Mouse (Mus musculus) liver (tissue): ENCODE results near the gene Rapgef2.
"Not testable (repeated sequence)": the region's sequence is repeated elsewhere in the genome, so short reads cannot be mapped to it uniquely, and the experiment has no call there.

Experiments
- DNase-seq: peaks from one replicate; pipeline ENCODE4 v3.0.0-alpha.2; 2020; ENCODE audit warnings: mixed read lengths

Gene Rapgef2

DNA sequence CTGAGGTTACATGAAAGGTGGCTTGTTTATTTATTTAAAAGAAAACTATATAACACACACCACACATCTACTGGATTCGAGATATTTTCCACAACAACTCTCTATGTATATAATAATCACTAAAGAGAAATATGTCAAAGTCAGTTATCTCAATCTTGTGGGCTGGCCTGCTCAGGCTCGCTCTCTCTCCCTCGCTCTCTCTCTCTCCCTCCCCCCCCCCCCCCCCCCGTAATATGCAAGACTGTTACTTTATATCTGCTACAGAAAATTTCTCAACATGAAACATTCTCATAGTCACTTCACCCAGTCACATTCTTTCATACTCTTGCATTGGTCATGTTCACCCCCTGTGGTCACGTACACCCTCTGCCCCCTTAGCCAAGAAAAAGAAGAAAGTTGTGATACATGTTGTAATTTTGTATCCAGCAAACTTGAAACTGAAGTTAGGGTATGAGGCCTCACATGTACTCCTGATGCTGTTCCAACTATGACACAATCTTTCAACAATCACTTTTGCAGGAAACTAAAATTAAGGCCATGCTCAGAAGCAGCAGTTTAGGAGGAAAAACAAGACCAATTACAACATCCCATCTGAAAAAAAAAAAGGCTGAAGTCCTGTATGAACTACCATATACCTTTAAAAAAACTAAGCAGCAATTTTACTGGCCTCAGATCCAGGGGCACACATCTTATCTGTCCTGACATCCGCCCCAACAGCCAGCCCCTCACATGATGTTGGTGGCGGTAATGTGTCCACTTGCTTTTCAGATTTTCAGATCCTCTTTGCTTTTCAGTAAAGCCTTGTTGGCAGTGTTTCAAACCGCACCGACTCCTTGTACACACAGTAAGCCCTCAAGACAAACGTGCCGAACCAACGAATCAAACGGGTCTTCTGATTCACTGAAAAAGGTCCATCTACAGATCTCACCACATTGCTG, 52.6 kb downstream of the Rapgef2 start:
- no peak for DNase-seq

DNA sequence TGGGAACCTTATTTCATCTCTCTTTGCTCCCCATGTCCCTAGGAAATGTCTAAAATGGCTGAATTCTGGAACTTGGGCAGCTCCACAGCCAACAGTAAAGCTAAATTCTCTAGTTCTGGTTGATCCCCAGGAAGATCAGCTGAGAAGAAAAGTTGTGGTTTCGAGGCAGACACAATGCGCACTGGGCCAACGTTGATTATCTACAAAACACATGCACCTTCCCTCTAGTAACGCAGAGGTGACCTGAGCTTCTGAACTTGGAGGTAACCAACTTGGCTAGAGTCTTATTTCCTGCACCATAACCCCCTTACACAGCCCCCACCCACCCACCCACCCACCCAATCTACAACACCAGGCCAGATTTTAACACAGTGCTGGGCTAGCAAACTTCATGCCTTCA, 55.6 kb downstream of the Rapgef2 start:
- DNase-seq: no peak

DNA sequence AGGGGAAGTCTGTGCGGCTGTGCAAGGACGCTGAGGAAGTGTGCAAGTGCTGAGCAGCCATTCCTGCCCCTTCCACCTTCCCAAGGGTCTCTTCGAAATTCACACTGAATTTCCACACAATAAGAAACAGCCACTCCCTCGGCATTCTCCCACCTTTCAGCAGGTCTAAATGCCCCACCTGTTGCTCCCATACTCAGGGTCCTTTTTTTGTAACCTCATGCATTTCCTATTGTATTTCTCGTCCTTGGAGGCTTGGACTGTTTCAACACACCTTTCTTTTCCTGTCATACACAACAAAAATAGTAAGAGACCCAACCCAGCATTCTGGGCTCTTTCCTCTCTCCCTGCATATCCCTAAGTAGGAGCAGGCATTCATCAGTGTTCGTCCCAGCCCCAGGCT, 56.8 kb downstream of the Rapgef2 start:
- no peak for DNase-seq

DNA sequence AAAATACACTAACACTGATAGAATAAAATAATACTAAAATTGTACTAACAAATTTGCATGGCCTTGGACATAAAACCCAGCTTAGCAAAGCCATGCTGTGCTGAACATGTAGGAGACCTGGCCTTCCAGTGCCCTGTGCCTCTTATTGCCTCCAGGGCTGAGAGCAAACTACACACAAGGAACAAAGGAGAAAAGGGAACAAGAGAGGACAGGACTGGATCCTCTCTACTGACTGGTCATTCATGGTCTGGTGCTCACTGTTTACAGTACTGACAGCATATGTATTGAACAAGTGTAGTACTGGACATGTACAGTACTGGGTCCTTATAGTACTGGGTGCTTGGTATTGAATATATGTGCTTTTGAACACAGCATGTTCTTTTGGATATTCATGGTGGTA, 58.0 kb downstream of the Rapgef2 start:
- DNase-seq: no peak

DNA sequence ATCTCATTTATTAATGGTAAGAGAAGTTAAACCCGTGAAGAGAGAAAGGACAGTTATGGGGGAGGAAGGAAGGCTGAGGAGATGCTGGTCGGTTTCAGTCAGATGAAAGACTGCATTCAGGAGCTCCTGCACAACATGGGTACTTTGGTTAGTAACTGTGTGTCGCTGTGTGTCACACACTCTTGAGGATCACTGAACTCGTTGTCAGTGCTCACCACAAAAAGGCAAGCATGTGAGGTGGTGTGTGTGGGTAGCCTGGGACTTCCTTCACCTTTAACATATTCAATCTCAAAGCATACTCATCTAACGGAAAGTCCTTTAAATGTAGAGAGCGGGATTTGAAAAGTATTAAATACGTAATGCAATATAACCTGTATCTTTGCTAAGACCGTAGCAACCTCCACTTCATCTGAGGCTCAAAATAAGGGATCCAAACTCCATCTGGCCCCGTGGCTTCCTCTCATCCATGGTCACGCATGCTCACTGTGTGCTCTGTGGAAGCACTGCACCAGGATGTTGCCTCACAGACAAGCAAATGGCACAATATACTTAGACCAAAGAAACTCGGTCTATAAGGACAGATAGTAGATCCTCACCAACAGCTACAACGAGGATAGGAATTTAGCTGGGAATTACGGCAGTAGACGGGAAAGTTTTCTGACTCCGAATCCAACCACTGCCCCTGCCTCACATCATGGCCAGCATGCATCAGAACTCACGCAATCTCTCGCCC, 58.8 kb downstream of the Rapgef2 start:
- no peak for DNase-seq

DNA sequence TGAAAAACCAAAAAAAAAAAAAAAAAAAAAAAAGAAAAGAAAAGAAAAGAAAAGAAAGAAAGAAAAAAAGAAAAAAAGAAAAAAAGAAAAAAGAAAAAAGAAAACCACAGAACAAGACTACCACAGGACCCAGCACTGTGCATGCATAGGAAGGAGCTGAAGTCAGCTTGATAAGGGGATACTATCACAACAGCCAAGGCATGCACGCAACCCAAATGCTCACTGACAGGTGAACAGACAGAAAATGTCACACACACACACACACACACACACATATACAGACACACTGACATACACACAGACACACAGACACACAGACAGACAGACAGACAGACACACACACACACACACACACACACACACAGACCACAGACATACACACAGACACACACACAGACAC, 59.5 kb downstream of the Rapgef2 start:
- DNase-seq: not testable (repeated sequence)

DNA sequence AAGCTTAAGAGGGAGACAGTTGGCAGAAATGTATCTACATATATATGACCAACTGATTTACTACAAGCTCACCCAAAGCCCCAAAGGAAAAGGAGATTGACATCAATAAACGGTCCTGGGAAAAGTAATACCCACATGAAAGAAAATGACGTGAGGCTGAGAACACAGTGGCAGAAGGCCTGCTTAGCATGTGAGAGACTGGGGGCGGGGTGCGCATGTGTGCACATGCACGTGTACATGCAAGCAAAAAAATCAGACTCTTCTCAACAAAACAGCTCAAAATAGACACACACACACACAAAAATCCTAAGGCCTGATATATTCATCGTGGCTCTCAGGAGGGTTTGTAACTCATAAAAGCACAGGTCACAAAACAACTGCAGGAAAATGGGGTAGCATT, 60.4 kb downstream of the Rapgef2 start:
- no peak for DNase-seq

DNA sequence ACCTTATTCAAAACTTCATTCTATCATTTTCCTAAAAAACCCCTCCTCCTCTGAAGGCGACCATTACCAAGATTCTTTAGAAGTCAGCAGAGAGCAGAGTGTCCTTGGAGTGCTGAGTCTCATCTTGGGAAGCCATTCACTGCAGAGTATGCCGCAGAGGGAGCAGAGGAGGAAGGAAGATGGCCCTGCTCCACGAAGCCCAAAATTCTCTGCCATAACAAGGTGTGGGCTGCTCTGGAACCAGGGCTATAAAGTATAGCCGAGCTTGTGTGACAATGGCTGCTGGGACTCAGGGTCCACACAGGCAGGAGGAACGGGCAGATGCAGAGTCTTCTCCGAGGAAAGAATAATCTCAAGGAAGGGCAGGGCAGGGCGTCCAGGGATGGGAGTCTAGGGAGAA, 62.0 kb downstream of the Rapgef2 start:
- DNase-seq: no peak

DNA sequence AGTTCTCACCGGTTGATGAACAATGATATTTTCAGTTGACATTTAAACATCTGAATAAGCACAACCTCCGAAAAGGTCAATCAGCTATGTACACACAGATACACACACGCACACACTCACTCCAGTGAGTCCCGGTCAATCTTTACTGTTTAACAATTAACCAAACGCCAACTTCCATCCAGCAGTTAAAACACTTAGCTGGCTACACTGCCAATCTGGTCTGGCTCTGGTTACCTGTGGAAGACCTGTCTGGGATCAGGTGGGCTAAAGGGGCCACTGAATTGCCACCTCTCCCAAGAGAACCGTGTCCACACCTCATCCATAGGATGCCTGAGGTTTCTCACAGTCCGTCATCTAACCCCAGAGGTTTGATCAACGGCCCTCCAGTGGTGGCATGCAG, 63.0 kb downstream of the Rapgef2 start:
- DNase-seq: no peak

DNA sequence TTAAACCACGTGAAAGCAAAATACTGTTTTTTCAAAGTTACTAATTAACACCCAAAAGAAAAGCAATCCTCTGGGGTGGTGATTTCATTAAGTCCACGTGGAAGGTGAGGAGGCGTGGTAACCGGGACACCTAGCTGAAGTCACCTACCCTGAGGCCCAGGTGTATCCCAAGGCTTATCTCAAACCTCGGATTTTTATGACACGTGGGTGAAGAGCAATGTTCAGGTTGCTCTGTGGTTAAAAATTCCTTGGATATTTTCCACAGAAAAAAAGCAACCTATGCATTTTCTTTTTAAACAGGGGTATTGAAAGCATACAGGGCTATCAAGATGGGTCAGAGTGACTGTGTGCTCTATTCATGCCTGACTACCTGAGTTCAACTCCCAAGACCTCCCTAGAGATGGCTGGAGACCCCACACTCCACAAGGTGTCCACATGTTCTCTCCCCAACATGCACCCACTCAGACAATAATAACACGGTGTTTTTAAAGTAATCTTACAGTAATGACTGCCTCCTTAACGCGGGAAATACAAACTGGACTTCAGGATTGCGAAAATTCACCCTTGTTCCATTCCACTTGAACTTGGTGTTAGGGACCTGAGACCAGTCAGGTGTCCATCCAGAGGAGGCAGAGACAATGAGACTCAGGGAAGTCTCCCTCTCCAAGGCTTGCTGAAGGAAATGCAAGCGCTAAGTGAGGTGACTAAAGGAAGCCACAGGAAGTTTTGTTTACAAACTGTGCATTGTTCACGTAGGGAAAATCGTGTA, 63.9 kb downstream of the Rapgef2 start:
- DNase-seq: no peak

DNA sequence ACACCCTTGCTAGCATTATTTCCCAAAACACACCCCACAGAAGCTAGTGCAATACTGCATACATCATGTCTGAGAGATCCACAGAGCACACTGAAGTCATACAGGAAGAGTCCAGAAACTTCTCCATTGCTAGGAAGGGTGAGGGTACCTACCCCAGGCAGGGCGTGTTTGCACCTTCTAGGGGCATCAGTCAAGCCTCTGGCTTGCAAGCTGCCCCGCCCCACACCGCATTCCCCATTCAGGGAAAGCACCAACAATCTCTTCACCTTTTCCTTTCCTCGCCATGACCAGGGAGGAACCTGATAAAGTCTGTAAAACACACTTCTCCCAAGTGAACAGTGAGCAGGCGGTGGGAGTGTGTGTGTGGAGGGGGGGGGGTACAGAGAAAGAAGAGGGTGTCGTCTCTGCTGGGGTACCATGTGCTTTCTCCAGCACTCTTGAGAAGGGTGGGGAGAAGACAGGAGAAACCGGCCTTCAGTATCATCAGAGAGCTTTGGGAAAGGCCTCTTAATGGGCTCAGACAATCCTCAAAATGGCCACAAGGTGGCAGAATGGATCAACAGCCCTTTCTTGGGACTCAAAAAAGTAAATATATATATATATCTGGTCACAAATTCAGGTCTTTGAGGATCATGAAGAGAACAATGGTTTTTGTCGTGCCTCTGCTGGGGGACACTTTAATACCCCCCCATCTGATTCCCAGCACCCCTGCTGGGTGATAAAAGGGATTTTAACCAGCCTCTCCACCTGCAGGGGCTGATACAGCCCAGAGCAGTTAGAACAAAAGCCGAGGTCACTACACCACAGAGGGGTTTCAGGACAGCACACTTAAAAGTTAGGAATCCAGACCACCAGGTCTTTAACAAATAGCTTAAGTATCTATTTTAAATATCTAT, 64.8 kb downstream of the Rapgef2 start:
- peak; percentile 57 for DNase-seq

DNA sequence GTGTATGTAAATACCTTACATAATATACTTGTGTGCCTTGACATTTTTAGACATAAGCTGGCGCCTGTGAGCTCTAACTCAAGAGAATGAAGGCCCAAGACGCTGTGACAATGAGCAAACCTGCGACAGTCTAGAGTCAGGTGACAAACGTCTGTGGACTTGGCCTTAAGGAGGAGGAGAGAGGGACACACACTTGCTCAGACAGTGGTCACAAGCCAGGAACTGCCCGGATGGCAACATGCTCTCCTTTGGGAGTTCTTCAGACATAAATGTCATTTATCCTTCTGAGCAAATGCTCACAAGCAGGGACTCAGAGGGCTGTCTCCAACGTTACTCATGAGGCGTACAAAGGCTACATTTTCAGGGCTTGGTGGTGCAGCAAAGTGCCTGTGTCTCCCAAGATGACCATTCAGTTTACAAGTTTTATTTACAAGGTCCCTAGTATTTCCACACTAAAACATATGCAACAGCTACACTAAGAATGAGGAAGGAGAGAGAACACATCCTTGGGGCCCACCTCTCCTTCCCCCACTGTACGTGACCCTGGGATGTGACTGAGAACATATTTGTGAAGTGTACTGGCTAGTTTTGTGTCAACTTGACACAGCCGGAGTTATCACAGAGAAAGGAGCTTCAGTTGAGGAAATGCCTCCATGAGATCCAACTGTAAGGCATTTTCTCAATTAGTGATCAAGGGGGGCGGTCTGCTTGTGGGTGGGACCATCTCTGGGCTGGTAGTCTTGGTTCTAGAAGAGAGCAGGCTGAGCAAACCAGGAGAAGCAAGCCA, 67.0 kb downstream of the Rapgef2 start:
- no peak for DNase-seq

DNA sequence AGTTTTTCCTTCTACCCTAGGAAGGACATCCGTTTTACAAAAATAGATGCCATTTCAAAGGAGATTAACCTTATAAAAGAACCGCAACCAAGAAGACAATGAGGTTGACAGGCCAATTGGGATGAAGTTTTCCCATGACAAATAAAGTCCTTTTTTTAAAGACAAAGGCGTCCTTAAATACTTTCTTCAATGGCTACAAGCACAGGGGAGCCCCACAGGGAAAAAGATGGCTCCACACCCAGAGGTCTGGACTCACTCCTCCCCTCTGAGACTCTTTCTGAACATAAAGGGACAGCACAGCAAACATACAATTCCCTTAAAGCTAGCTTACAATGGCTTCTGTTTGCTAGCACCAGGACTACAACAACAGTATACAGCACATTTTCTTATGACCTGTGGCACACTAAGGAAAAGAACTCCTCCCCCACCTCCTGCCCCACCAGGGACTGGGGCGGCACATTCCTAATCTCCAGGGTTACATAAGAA, 67.7 kb downstream of the Rapgef2 start:
- DNase-seq: no peak

DNA sequence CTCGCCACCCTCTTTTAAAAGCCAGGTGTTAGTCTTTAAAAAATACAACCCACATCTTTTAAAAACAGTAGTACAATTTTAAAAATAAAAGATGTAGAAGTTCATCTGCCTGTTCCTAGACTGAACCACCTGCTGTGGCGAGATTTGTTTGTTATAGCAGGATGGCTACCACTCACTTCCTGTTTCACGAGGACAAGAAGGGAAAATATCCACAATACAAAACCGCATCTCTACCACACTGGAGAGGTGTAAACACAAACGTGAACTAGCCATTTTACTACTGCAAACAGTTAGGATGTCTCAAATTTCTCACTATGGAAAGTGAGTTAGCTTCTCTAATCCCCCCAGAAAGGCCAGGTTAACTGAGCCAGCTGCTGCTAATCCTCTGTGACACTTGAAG, 76.1 kb downstream of the Rapgef2 start:
- DNase-seq: no peak

DNA sequence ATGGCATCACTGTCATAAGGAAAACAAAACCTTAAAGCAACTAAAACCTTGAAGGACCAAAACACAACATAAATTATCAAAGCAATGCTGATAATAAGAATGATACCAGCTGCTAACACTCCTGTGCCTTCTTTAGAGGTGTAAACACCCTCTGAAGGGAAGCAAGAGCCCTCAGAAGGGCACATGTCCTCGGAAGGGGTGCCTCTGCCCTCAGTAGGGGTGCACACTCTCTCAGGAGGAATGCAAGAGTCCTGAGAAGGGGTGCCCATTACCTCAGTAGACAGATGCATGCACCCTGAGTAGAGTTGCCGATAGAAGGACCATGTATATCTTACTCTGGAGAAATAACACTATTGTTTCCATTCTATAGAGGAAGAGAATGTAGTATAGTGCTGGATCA, 79.1 kb downstream of the Rapgef2 start:
- no peak for DNase-seq

DNA sequence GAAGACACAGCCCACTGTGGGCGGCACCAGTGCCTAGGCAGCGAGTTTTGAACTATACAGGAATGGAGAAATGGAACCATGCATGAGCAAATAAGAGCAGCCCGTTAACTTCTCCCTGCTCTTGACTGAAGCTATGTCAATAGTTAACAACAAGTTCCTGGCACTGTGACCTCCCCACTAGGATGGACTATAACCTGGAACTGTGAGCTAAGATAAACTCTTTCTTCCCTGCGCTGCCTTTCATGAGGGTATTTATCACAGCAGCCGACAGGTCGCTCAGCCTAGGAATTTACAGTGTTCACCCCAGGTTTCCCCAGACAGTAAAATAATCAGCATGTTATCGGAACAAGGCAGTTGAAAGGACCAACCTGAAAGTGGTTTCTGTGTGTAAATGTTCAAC, 79.8 kb downstream of the Rapgef2 start:
- DNase-seq: no peak

DNA sequence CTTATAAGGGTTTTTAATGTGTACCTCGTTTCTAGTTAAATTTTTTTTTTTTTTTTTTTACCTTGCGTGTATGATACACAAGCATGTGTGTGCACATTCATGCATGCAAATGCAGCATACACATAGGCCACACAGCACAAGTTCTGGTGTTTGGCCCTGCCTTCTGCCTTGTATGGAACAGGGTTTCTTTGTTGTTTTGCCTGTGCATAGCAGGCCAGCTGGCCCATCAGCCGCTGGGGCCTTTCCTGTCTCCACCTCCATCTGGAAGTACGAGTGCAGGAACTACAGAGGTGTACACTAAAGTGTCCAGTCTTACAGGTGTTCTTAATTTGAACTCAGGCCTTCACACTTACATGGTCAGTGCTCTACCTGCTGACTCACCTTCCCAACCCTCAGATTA, 80.3 kb downstream of the Rapgef2 start:
- DNase-seq: no peak

DNA sequence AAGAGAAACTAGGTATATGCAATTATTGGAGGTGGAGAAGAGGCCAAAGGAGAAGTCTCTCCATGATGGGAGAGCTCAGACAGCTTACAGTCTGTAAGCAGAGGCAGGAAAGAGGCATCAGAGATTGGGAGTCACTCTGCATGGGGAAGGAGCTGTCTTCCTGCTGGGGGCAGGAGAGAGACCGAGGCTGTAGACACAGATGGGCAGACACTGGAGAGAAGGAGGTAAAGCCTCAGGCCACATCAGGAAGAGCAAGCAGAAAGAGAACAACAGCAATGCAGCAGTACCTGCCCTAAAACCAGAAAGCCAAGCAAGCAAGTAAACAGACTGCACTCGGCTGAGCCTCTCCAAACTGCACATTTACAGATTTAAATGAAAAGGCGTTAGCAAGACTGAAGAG, 81.2 kb downstream of the Rapgef2 start:
- no peak for DNase-seq

DNA sequence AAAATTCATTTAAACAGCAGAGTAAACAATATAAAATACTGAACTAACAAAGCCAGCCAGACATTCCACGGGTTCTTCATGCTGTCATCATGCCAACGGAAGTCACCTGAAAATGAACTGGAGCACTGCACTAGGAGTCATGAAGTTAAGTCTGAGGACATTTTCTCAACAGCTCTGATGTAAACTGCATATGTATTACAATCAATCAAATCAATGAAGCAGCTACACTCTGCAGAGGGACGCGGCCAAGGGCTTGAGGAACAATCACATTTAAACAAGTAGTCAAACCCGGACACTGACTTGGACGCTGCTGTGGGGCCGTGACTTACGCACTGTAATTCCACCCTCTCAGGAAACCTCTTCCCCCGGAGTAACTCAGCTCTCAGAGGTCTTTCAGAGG, 82.1 kb downstream of the Rapgef2 start:
- DNase-seq: no peak

DNA sequence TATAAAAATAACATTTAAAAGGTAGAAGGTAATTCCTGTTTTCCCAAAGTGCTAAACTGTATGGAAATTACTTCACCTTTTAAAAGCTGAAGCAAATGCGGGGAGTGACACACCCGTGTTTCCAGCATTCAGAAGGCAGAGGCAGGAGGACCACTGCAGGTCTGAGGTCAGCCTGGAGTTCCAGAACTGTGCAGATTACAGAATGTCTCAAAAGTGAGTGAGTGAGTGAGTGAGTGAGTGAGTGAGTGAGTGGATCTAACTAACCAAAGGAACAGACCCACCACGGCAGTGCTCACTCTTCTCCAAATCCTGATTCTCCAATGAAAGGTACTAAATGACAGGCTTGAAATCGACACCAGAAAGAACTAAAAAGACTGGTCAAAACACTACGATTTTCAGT, 82.5 kb downstream of the Rapgef2 start:
- DNase-seq: no peak

DNA sequence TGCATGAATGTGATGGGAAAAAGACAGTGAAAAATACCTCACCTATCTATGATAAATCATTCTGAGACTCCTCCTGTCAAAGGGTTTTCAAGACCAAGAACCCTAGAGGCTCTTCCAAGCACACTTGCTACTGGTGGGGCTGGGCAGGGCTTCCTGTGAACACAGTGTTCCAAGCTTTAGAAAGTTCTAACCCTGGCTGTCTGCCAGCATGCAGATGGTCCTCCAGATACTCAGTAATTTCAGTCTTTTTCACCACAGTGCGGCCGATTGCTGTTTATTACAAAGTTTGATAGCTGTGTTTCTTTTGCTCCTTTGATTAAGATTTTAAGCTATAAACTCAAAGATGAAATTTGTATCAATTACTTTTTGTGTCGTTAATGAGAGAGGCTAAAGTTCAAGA, 83.1 kb downstream of the Rapgef2 start:
- peak; percentile 24 for DNase-seq
